Mouse (Mus musculus): ENCODE measurements around the gene Alkbh7. TPM values are rescaled to one million over a fixed set of nuclear protein-coding genes. Genes with fewer than 3 reads are reported as not detected.

Gene Alkbh7
- total RNA-seq, 2 experiments from 2014 or later = 11.3 to 17.3 TPM

DNA sequence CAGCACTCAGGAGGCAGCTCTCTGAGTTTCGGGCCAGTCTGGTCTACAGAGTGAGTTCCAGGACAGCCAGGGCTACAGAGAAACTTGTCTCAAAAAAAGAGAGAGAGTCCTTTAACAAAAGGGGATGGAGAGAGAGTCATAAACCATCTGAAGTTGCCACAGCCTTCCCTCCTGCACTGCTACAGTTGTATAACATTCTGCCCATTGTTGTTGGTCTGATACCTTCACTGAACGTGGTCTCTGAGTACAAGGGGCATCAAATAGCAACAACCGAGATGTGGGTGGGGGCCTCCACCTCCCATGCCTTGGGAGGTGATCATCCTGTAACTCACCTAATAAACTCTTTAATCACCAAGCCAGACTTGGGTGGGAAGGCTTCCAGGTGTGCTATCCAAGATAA, 11.5 kb upstream of the Alkbh7 start:
- no peak for ATAC-seq (replicated peaks; ENCODE audit: poor library complexity, severe bottlenecking)

DNA sequence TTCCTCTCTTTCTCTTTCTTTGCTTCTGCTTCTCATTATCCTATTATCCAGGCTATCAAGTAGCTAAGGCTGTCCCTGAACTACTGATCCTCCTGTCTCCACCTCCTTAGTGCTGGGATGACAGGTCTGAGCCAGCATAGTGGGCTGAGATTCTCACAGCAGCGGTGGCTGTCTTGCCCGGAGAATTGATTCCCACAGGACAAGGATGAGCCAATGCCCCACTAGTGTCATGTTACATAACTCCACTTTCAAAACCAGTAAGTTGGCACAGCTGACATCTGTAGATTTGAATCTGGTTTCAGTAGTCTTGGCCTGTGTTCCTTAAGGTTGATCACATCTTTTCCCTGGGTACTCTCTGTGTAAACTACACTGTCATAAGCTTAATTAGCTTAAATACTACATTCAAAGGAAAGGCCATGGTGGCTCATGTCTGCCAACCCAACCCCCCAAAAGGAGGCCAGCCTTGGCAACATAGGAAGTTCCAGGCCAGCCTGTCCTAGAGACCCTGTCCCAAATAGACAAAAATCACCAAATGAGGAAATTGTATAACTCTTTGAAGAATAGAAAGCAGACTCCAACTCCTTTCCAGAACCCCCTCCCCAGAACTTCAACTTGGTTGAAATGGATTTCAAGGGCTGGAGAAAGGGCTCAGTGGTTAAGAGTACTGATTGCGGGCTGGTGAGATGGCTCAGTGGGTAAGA, 10.9 kb upstream of the Alkbh7 start:
- no peak for ATAC-seq (replicated peaks; ENCODE audit: poor library complexity, severe bottlenecking)

DNA sequence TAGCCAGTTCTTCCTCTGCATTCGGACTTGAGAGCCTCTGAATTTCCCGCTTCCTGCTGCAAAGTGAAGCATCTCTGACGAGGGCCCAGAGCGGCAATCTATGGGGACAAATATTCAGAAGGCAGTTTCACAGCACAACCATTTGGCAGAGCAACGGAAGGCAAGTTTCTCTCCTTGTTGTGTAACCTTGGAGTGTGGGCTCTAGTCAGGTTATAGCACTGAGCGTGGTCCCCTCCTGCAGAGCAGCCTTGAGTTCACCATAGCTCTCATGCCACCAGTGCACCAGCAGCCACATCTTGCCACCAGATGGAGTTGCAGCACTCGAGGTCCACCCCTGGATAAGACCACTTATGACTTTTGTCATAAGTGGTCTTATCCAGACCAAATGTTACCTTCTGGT, 8.7 kb upstream of the Alkbh7 start:
- ATAC-seq (replicated peaks; ENCODE audit: poor library complexity, severe bottlenecking) = 0 out of 2 replicates have a peak, but pooled peaks have one; percentile 10

- peak; percentile 3; the same call in 1 of the 2 replicates for ATAC-seq (replicated peaks; ENCODE audit: poor library complexity, severe bottlenecking)
Measured at GRCm38 (mm10) chr17:56988921-56989430, 8.2 kb upstream of the Alkbh7 start.

DNA sequence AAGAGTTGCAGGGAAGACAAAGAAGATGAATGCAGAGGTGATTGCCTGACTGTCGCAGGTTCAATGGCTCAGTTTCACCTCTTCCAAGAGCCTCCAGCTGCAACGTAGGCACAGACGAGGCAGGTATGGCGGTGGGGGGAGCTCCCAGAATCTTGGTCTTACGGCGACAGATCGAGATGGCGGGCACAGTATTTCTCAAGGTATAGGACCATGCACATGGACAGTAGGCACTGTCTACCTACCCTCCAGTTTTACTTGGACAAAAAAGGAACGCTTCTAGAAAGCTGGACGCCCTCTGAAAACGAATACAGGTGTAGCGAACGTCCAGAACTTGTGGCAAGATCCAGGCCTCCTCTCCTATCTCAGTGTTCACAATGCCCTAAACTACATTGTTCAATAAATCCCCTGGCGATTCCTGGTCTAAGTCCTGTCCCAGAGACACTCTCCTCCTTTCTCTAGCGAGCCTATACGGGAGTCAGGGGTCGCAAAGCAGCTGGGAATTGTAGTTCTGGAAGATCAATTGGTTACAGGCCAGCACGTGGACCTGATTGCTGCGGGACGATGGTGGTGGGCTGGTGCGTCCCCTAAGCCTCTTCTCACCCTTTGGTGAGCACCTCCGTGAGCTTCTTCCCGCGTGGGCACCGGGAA, 7.5 kb upstream of the Alkbh7 start:
- peak; percentile 66 for ATAC-seq (replicated peaks; ENCODE audit: poor library complexity, severe bottlenecking)

- ATAC-seq (replicated peaks; ENCODE audit: poor library complexity, severe bottlenecking) = peak; percentile 90
Measured at GRCm38 (mm10) chr17:56990115-56990746, 6.9 kb upstream of the Alkbh7 start, which contains the start of gene Clpp. Clpp (plus strand) TSS chr17:56990305.

- no peak for ATAC-seq (replicated peaks; ENCODE audit: poor library complexity, severe bottlenecking)
Measured at GRCm38 (mm10) chr17:56990966-56991365, 6.2 kb upstream of the Alkbh7 start.

- no peak for ATAC-seq (replicated peaks; ENCODE audit: poor library complexity, severe bottlenecking)
Measured at GRCm38 (mm10) chr17:56995046-56995445, 2.1 kb upstream of the Alkbh7 start.

DNA sequence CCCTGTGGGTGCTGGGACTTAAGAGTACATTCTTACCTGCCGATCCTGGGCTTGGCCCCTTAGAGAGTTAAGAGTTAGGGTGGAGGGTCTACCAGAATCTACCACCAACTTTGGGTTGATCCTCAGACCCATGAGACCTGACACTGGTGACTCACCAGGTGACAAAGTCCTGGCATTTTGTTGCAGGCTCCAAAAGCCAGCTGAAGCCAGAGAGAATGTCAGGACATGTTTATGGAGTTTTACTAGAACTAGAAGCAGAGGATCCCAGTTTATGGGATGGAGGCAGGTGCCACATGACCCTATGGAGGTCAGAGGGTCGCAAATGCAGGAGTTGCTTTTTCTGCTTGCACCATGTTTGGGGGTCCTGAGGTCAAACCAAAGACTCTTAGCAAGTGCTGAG, 633 bp upstream of the Alkbh7 start:
- ATAC-seq (replicated peaks; ENCODE audit: poor library complexity, severe bottlenecking) = no peak

GRCm38 (mm10) chr17:56999414-56999813, 2.3 kb downstream of the Alkbh7 start:
- ATAC-seq (replicated peaks; ENCODE audit: poor library complexity, severe bottlenecking) = no peak

DNA sequence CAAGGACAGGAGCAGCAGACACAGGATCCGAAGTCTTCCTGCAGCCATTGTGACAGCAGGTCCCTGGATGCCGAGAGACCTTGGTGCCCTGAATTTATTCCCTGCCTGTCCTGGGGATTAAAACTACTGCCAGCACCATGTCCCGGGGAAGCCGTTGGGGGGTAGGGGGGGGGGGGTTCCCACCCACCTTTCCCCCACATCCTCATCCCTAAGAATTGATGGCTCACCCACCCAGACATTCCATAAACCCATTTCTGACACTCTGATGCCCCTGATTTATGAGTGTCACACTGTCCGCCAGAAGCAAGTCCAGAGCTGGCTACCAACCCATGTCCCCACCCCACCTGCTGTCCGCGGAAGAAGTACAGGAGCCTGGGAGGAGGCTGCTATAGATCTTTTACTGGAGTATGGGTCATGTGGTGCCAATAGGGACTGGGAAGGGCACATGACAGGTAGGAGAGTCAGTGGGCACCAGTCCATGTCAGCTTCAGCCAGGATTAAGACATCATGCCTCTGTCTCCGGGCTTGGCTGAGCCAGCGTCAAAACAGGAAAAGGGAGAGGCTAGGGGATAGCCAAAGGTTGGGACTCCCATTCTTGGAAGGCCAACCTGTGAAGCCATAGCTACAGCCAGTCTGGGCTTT, 3.0 kb downstream of the Alkbh7 start, which contains the start of gene Pspn:
Gene Pspn (minus strand): TSS at position 51 of the 642 bp plus-strand sequence.
- ATAC-seq (replicated peaks; ENCODE audit: poor library complexity, severe bottlenecking) = no peak

DNA sequence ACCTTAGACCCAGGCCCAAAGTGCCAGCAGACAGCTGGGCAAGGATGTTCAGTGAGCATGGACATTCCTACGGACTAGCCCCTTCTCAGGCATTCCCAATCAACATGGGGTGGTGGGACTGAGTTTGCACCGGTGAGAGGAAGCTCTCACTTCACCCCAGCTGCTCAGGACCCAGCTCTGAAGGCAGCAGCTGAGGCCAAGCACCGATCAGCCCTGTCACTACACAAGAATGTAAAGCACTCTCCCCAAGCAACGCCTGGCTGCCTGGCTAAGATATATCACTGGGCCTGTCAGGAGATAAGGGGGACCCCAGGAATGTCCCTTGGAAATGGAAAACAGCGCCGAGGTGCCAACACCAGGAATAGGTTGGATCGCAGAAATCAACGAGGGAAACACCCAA, 4.1 kb downstream of the Alkbh7 start:
- no peak for ATAC-seq (replicated peaks; ENCODE audit: poor library complexity, severe bottlenecking)

GRCm38 (mm10) chr17:57003994-57004393, 6.9 kb downstream of the Alkbh7 start:
- ATAC-seq (replicated peaks; ENCODE audit: poor library complexity, severe bottlenecking) = no peak

DNA sequence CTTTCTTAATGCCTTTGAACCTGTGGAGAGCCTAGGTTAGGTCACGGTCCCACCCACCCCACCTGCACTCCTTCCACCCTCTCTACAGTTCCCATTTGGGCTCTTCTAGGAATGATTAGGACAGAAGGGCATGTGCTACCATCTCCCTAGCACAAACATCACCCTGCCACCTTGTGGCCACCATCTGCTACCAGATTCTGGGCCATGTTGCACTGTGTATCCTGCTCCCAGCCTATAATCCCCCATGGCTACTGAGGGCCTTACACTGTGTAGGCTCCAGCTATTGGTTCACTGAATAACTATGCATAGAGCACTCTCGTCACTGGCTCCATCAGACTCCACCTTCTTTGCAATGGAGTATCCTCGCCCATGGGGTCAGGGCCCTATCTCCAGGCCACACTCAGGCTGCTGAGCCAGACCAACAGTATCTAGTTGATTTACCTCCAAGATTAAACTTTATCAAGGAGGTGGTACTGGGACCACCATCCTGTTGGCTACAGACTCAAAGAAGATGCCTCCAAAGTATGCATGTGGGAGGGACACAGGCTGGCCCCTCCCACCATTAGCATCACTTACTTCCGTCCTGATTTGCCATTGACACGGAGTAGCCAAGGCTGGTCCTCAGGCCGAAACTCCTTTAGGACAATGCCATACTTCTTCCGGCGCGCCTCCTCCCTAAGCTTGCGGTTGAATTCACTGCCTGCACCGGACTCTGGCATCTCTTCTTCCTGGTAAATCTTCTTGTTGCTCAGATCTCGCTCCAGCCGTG, 10.2 kb downstream of the Alkbh7 start:
- ATAC-seq (replicated peaks; ENCODE audit: poor library complexity, severe bottlenecking) = no peak

DNA sequence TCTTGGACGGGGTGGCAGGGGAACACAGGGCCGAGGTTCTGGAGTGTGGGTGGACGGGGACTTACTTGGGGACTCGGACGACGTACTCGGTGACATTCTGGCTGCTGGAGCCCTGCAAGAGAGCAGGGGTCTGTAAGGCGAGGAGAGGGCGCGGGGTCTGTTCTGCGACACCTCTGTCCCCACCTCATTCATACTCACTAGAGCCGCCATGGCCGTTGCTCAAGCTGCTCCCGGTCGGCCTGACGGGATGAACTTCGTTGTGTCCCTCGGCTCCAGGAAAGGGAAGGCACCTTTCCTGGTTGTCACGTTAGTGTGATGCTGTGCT, 13.7 kb downstream of the Alkbh7 start:
- ATAC-seq (replicated peaks; ENCODE audit: poor library complexity, severe bottlenecking) = peak; percentile 47; the same call in 1 of the 2 replicates

- peak; percentile 85 for ATAC-seq (replicated peaks; ENCODE audit: poor library complexity, severe bottlenecking)
Measured at GRCm38 (mm10) chr17:57011236-57012141, 14.3 kb downstream of the Alkbh7 start, which contains the start of the genes Gtf2f1 and Gm17949. Gtf2f1 (minus strand) TSS chr17:57011288. Gm17949 (plus strand) TSS chr17:57011469.

GRCm38 (mm10) chr17:57012245-57012795, 15.2 kb downstream of the Alkbh7 start:
- ATAC-seq (replicated peaks; ENCODE audit: poor library complexity, severe bottlenecking) = no peak

DNA sequence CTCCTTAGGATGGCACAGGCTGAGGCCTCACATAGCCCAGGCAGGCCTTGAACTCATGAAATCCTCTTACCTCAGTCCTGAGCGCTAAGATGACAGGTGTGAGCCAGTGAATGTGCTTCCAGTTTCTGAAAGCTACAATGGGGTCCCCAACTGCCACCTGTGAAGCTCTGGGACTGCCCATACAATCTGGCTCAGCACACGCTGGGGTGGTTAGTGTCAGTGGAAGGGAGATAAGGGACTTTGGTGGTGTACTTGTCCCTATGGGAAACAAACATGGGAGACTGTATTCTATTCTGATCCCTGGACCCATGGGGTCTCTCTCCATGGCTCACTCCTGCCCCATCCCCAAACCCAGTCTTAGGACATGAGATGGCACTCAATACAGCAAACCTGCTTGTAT, 22.6 kb downstream of the Alkbh7 start:
- no peak for ATAC-seq (replicated peaks; ENCODE audit: poor library complexity, severe bottlenecking)

- no peak for ATAC-seq (replicated peaks; ENCODE audit: poor library complexity, severe bottlenecking)
Measured at GRCm38 (mm10) chr17:57020960-57021359, 23.8 kb downstream of the Alkbh7 start.

Data from granulocyte monocyte progenitor cell, adult 5-6 weeks (primary cell).